Mouse (Mus musculus): Measurements from ENCODE around the gene Pde4d. TPM values are rescaled to one million over a fixed set of nuclear protein-coding genes. Genes with fewer than 3 reads are reported as not detected.

Gene Pde4d
- total and polyA plus RNA-seq, 3 experiments = 18.5 to 18.8 TPM; not detected in 1

GRCm38 (mm10) chr13:109024703-109025102 is 575.0 kb downstream of the Pde4d start:
- Histone ChIP-seq H3K36me3 (ENCODE audit: control insufficient read depth in 1 of 2, insufficient read depth in 2 of 2, low read length in 2 of 2) (no peaks in the 10 kb centered on the region), H3K4me3 (ENCODE audit: control insufficient read depth in 1 of 2, insufficient read depth in 1 of 2, low read depth in 2 of 2, low read length in 2 of 2) (no peak overlapping the region), H3K9me3 (replicated peaks; ENCODE audit: insufficient read depth, low read length) (no peaks in the 10 kb centered on the region), H3K27ac (ENCODE audit: control insufficient read depth, low read depth, low read length) (no peak overlapping the region), H3K79me2 (ENCODE audit: control insufficient read depth, insufficient read depth, low read length, poor library complexity) (no peaks in the 10 kb centered on the region), H3K27me3 (ENCODE audit: control insufficient read depth in 1 of 2, insufficient read depth in 2 of 2, low read length in 2 of 2) (no peaks in the 10 kb centered on the region), H3K4me1 (ENCODE audit: control insufficient read depth in 1 of 2, insufficient read depth in 2 of 2, low read length in 2 of 2) (no peaks in the 10 kb centered on the region), H3K9ac (ENCODE audit: control insufficient read depth, low read depth, low read length, poor library complexity, severe bottlenecking) (no peak overlapping the region)
- TF ChIP-seq RAD21 (IDR thresholded peaks at IDR 0.05; ENCODE audit: low read depth, low read length) = no peak
- TF ChIP-seq NRF1 (IDR thresholded peaks at IDR 0.05; ENCODE audit: insufficient read depth, low read depth, low read length, poor library complexity, severe bottlenecking) = no peak
- TF ChIP-seq MAZ (IDR thresholded peaks at IDR 0.05; ENCODE audit: low read depth, low read length) = no peak
- no peak for TF ChIP-seq BHLHE40 (IDR thresholded peaks at IDR 0.05; ENCODE audit: borderline replicate concordance, low read depth, low read length)
- TF ChIP-seq KAT2A (conservative IDR thresholded peaks at IDR 0.05; ENCODE audit: low read depth, low read length) = no peak
- no peak for TF ChIP-seq POLR2A (IDR thresholded peaks at IDR 0.05; ENCODE audit: control insufficient read depth in 1 of 2, insufficient read depth in 1 of 2, low read depth in 1 of 2, low read length in 2 of 2, poor library complexity in 1 of 2)
- no peak for TF ChIP-seq SIN3A (IDR thresholded peaks at IDR 0.05; ENCODE audit: low read length)
- no peak for TF ChIP-seq NELFE (IDR thresholded peaks at IDR 0.05; ENCODE audit: low read depth, low read length)
- no peak for DNase-seq (ENCODE audit: low read depth, low spot score)

GRCm38 (mm10) chr13:109047126-109047525 is 597.4 kb downstream of the Pde4d start:
- H3K9ac ChIP-seq (ENCODE audit: control insufficient read depth, low read depth, low read length, poor library complexity, severe bottlenecking) = no peak overlapping the region
- no peaks in the 10 kb centered on the region for H3K36me3 ChIP-seq (ENCODE audit: control insufficient read depth in 1 of 2, insufficient read depth in 2 of 2, low read length in 2 of 2)
- TF ChIP-seq ZNF384 (IDR thresholded peaks at IDR 0.05; ENCODE audit: low read depth, low read length) (no peak), ZC3H11A (IDR thresholded peaks at IDR 0.05; ENCODE audit: low read depth, low read length) (no peak), HCFC1 (IDR thresholded peaks at IDR 0.05; ENCODE audit: low read depth, low read length) (no peak), MAZ (IDR thresholded peaks at IDR 0.05; ENCODE audit: low read depth, low read length) (no peak), POLR2AphosphoS5 (IDR thresholded peaks at IDR 0.05; ENCODE audit: borderline replicate concordance, low read depth, low read length) (no peak), USF1 (IDR thresholded peaks at IDR 0.05; ENCODE audit: low read depth, low read length) (no peak), ELF1 (IDR thresholded peaks at IDR 0.05; ENCODE audit: low read depth, low read length) (no peak), KAT2A (conservative IDR thresholded peaks at IDR 0.05; ENCODE audit: low read depth, low read length) (no peak), MAFK (IDR thresholded peaks at IDR 0.05; ENCODE audit: borderline replicate concordance, low read depth, low read length) (no peak), GABPA (IDR thresholded peaks at IDR 0.05; ENCODE audit: low read depth, low read length) (no peak), CTCF (IDR thresholded peaks at IDR 0.05 in 2 of 3, conservative IDR thresholded peaks at IDR 0.05 in 1 of 3; ENCODE audit: control insufficient read depth in 1 of 3, insufficient read depth in 1 of 3, low read depth in 2 of 3, low read length in 3 of 3, poor library complexity in 1 of 3, severe bottlenecking in 1 of 3) (no peak), GATA1 (IDR thresholded peaks at IDR 0.05; ENCODE audit: low read depth, low read length) (no peak), ZMIZ1 (IDR thresholded peaks at IDR 0.05; ENCODE audit: low read depth, low read length) (no peak), TCF12 (IDR thresholded peaks at IDR 0.05; ENCODE audit: low read depth, low read length) (no peak), MXI1 (IDR thresholded peaks at IDR 0.05; ENCODE audit: low read depth, low read length) (no peak)
- no peak overlapping the region for H3K4me3 ChIP-seq (ENCODE audit: control insufficient read depth in 1 of 2, insufficient read depth in 1 of 2, low read depth in 2 of 2, low read length in 2 of 2)
- H3K79me2 ChIP-seq (ENCODE audit: control insufficient read depth, insufficient read depth, low read length, poor library complexity) = no peaks in the 10 kb centered on the region
- H3K4me1 ChIP-seq (ENCODE audit: control insufficient read depth in 1 of 2, insufficient read depth in 2 of 2, low read length in 2 of 2) = no peaks in the 10 kb centered on the region
- H3K27me3 ChIP-seq (ENCODE audit: control insufficient read depth in 1 of 2, insufficient read depth in 2 of 2, low read length in 2 of 2) = no peaks in the 10 kb centered on the region
- DNase-seq (ENCODE audit: low read depth, low spot score) = no peak
- no peaks in the 10 kb centered on the region for H3K9me3 ChIP-seq (replicated peaks; ENCODE audit: insufficient read depth, low read length)
- no peak overlapping the region for H3K27ac ChIP-seq (ENCODE audit: control insufficient read depth, low read depth, low read length)

Measured in MEL (cell line).